Mouse (Mus musculus) spleen, postnatal 10 days (tissue): Measurements from ENCODE around the gene Slc35b4.

ENCODE experiments used
- DNase-seq, 2 experiments: peaks; one replicate each; pipeline ENCODE4 v3.0.0; 2021 to 2022; ENCODE audit warnings: low spot score in 2 of 2

The Slc35b4 gene

GRCm38 (mm10) chr6:34176864-34177247 is at the start of gene Slc35b4:
Gene Slc35b4 (minus strand): TSS chr6:34177111.
- peak; percentile 78 to 96 for DNase-seq

- DNase-seq = no peak
Observed at GRCm38 (mm10) chr6:34225004-34225599, 48.2 kb upstream of the Slc35b4 start.

GRCm38 (mm10) chr6:34216450-34217319 is 39.8 kb upstream of the Slc35b4 start:
- DNase-seq = no peak

GRCm38 (mm10) chr6:34205754-34206153 is 28.8 kb upstream of the Slc35b4 start:
- no peak for DNase-seq

- peak in 1 of 2 experiments; percentile 63 for DNase-seq
Observed at GRCm38 (mm10) chr6:34204971-34205572, 28.2 kb upstream of the Slc35b4 start.

- no peak for DNase-seq
Observed at GRCm38 (mm10) chr6:34203503-34203902, 26.6 kb upstream of the Slc35b4 start.

- no peak for DNase-seq
Observed at GRCm38 (mm10) chr6:34194981-34195380, 18.1 kb upstream of the Slc35b4 start.

GRCm38 (mm10) chr6:34193708-34194475 is 17.0 kb upstream of the Slc35b4 start:
- DNase-seq = peak; percentile 28 to 62

- DNase-seq = no peak
Observed at GRCm38 (mm10) chr6:34191401-34191800, 14.5 kb upstream of the Slc35b4 start.

GRCm38 (mm10) chr6:34189494-34189893 is 12.6 kb upstream of the Slc35b4 start:
- no peak for DNase-seq

- DNase-seq = no peak
Observed at GRCm38 (mm10) chr6:34187986-34188599, 11.2 kb upstream of the Slc35b4 start.

- DNase-seq = no peak
Observed at GRCm38 (mm10) chr6:34187273-34187863, 10.5 kb upstream of the Slc35b4 start.

- DNase-seq = no peak
Observed at GRCm38 (mm10) chr6:34183326-34183725, 6.4 kb upstream of the Slc35b4 start.

GRCm38 (mm10) chr6:34181961-34182360 is 5.0 kb upstream of the Slc35b4 start:
- no peak for DNase-seq

- no peak for DNase-seq
Observed at GRCm38 (mm10) chr6:34179911-34180310, 3.0 kb upstream of the Slc35b4 start.

GRCm38 (mm10) chr6:34179007-34179406 is 2.1 kb upstream of the Slc35b4 start:
- DNase-seq = no peak

GRCm38 (mm10) chr6:34176111-34176863 is 624 bp downstream of the Slc35b4 start:
- DNase-seq = no peak

GRCm38 (mm10) chr6:34174715-34175114 is 2.2 kb downstream of the Slc35b4 start:
- DNase-seq = no peak

GRCm38 (mm10) chr6:34173251-34173650 is 3.7 kb downstream of the Slc35b4 start:
- DNase-seq = no peak

GRCm38 (mm10) chr6:34171748-34172457 is 5.0 kb downstream of the Slc35b4 start:
- no peak for DNase-seq
